Mouse (Mus musculus) hindbrain, embryonic 15.5 days (tissue): ENCODE measurements around the gene March4. TPM values are rescaled to one million over a fixed set of nuclear protein-coding genes. Genes with fewer than 3 reads are reported as not detected.

Source experiments
- polyA plus RNA-seq: library from polyadenylated mRNA; unstranded; fragments of >200 nt; fragmentation: Nextera tagmentation; extraction: Ambion mirVana; gene quantifications from 2 replicates; pipeline ENCODE4 v1.2.1, GENCODE M21; 2015

March4 gene
- polyA plus RNA-seq, 1 experiment from 2014 or later = 12.2 TPM

Other genes starting within 250 kb of the March4 start
- 15.7 and 17.1 TPM in 2 replicates for gene Xrcc5, start 229.5 kb downstream of the March4 start, polyA plus RNA-seq
- 27.8 and 29.7 TPM in 2 replicates for gene Smarcal1, start 46.3 kb upstream of the March4 start, polyA plus RNA-seq
- gene Ankar, start 163.6 kb upstream of the March4 start, polyA plus RNA-seq = not detected in 2 replicates
- gene Rpl37a, start 174.4 kb upstream of the March4 start, polyA plus RNA-seq = 919 and 1,034 TPM in 2 replicates